Mouse (Mus musculus): ENCODE results near the gene Lonp1. TPM values are rescaled to one million over a fixed set of nuclear protein-coding genes. Genes with fewer than 3 reads are reported as not detected.

Lonp1 gene
- polyA plus RNA-seq, 2 experiments: 28.8 to 46.3 TPM

DNA sequence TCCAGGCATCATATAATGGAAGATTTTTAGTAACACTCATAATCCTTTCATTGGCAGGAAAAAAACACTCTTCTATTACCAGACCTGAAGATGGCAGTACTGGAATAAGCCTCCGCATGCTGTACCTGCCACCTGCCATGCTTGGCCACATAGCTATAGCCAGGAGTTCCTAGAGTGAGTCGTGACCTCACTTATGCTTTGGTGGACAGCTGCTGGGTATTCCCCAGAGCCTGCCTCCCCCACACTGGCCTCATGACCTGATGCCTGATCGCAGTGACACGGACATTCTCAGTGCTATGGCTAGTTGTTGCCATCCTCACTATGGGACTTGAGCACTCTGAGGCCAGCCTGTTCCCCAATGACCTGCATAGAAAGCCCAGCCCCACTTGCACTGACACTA, 56.4 kb downstream of the Lonp1 start:
- Histone ChIP-seq H3K4me1 (replicated peaks; ENCODE audit: control insufficient read depth in 2 of 2, insufficient read depth in 2 of 2, low read length in 1 of 2) (peaks cover 0 to 4% of the 10 kb centered on the region in 2 experiments; a peak in 1 of 4 replicates), H3K9me3 (ENCODE audit: control insufficient read depth, low read length) (no peaks in the 10 kb centered on the region), H3K4me2 (ENCODE audit: low read depth) (no peak overlapping the region), H3K36me3 (replicated peaks; ENCODE audit: control insufficient read depth, insufficient read depth, low read depth) (peaks cover 92% of the 10 kb centered on the region), H3K9ac (replicated peaks) (no peak overlapping the region), H3K27ac (no peak overlapping the region), H3K4me3 (ENCODE audit: insufficient read depth in 1 of 2, low read depth in 2 of 2, low read length in 2 of 2) (no peak overlapping the region), H3K27me3 (ENCODE audit: control insufficient read depth, insufficient read depth, low read length) (no peaks in the 10 kb centered on the region)
- DNase-seq (ENCODE audit: low read depth in 3 of 3, low spot score in 3 of 3) (no peak), ATAC-seq (ENCODE audit: insufficient read depth) (no peak)
- WGBS (ENCODE audit: insufficient replicate concordance): 84% methylated on average over 4 of the region's 4 CpGs
- TF ChIP-seq CTCF (IDR thresholded peaks at IDR 0.05; ENCODE audit: low read depth): no peak
- TF ChIP-seq EP300 (IDR thresholded peaks at IDR 0.05; ENCODE audit: low read depth): no peak

- Histone ChIP-seq H3K9me3 (ENCODE audit: control insufficient read depth, low read length) (no peaks in the 10 kb centered on the region), H3K9ac (replicated peaks) (no peak overlapping the region), H3K27ac (no peak overlapping the region), H3K4me2 (ENCODE audit: low read depth) (no peak overlapping the region), H3K36me3 (replicated peaks; ENCODE audit: control insufficient read depth, insufficient read depth, low read depth) (peaks cover 99% of the 10 kb centered on the region), H3K4me1 (replicated peaks; ENCODE audit: control insufficient read depth in 2 of 2, insufficient read depth in 2 of 2, low read length in 1 of 2) (no peaks in the 10 kb centered on the region), H3K4me3 (ENCODE audit: insufficient read depth in 1 of 2, low read depth in 2 of 2, low read length in 2 of 2) (no peak overlapping the region), H3K27me3 (ENCODE audit: control insufficient read depth, insufficient read depth, low read length) (no peaks in the 10 kb centered on the region)
- ATAC-seq (ENCODE audit: insufficient read depth): no peak
- TF ChIP-seq CTCF (IDR thresholded peaks at IDR 0.05; ENCODE audit: low read depth) (no peak), EP300 (IDR thresholded peaks at IDR 0.05; ENCODE audit: low read depth) (no peak)
- no peak for DNase-seq (ENCODE audit: low read depth in 3 of 3, low spot score in 3 of 3)
- 82% methylated on average over 4 of the region's 4 CpGs for WGBS (ENCODE audit: insufficient replicate concordance)
Observed at GRCm38 (mm10) chr17:56567370-56567769, 59.3 kb downstream of the Lonp1 start.

- DNase-seq (ENCODE audit: low read depth in 3 of 3, low spot score in 3 of 3) (no peak), ATAC-seq (ENCODE audit: insufficient read depth) (no peak)
- H3K36me3 ChIP-seq (replicated peaks; ENCODE audit: control insufficient read depth, insufficient read depth, low read depth): peaks cover 99% of the 10 kb centered on the region
- no peak overlapping the region for H3K27ac ChIP-seq
- no peaks in the 10 kb centered on the region for H3K4me1 ChIP-seq (replicated peaks; ENCODE audit: control insufficient read depth in 2 of 2, insufficient read depth in 2 of 2, low read length in 1 of 2)
- WGBS (ENCODE audit: insufficient replicate concordance): 89% methylated on average over 5 of the region's 5 CpGs
- H3K9ac ChIP-seq (replicated peaks): no peak overlapping the region
- no peak for TF ChIP-seq EP300 (IDR thresholded peaks at IDR 0.05; ENCODE audit: low read depth)
- no peak for TF ChIP-seq CTCF (IDR thresholded peaks at IDR 0.05; ENCODE audit: low read depth)
- no peak overlapping the region for H3K4me2 ChIP-seq (ENCODE audit: low read depth)
- H3K9me3 ChIP-seq (ENCODE audit: control insufficient read depth, low read length): no peaks in the 10 kb centered on the region
- H3K4me3 ChIP-seq (ENCODE audit: insufficient read depth in 1 of 2, low read depth in 2 of 2, low read length in 2 of 2): no peak overlapping the region
- no peaks in the 10 kb centered on the region for H3K27me3 ChIP-seq (ENCODE audit: control insufficient read depth, insufficient read depth, low read length)
Observed at GRCm38 (mm10) chr17:56566918-56567317, 59.8 kb downstream of the Lonp1 start.

- Histone ChIP-seq H3K9ac (replicated peaks) (no peak overlapping the region), H3K36me3 (replicated peaks; ENCODE audit: control insufficient read depth, insufficient read depth, low read depth) (peaks cover 99% of the 10 kb centered on the region), H3K4me1 (replicated peaks; ENCODE audit: control insufficient read depth in 2 of 2, insufficient read depth in 2 of 2, low read length in 1 of 2) (no peaks in the 10 kb centered on the region), H3K9me3 (ENCODE audit: control insufficient read depth, low read length) (no peaks in the 10 kb centered on the region), H3K27ac (no peak overlapping the region), H3K4me3 (ENCODE audit: insufficient read depth in 1 of 2, low read depth in 2 of 2, low read length in 2 of 2) (no peak overlapping the region), H3K27me3 (ENCODE audit: control insufficient read depth, insufficient read depth, low read length) (no peaks in the 10 kb centered on the region), H3K4me2 (ENCODE audit: low read depth) (no peak overlapping the region)
- TF ChIP-seq CTCF (IDR thresholded peaks at IDR 0.05; ENCODE audit: low read depth): no peak
- TF ChIP-seq EP300 (IDR thresholded peaks at IDR 0.05; ENCODE audit: low read depth): no peak
- 95% methylated on average over 29 of the region's 29 CpGs for WGBS (ENCODE audit: insufficient replicate concordance)
- ATAC-seq (ENCODE audit: insufficient read depth) (no peak), DNase-seq (ENCODE audit: low read depth in 3 of 3, low spot score in 3 of 3) (no peak)
Observed at GRCm38 (mm10) chr17:56566293-56566692, 60.4 kb downstream of the Lonp1 start.

Other genes with a start within 250 kb of the Lonp1 start
- gene Ptprs, start 150.4 kb downstream of the Lonp1 start, polyA plus RNA-seq (2012; rRNA removed): 17.7 and 18.8 TPM in 2 replicates
- 3.8 and 4.6 TPM in 2 replicates for gene Ptprs, start 150.4 kb downstream of the Lonp1 start, polyA plus RNA-seq (2014; fragmentation: Nextera tagmentation; extraction: Ambion mirVana)
- gene Znrf4, start 114.5 kb downstream of the Lonp1 start, polyA plus RNA-seq (2012; rRNA removed): not detected in 2 replicates
- gene Znrf4, start 114.5 kb downstream of the Lonp1 start, polyA plus RNA-seq (2014; fragmentation: Nextera tagmentation; extraction: Ambion mirVana): not detected in 2 replicates
- 0.17 and 0.22 TPM in 2 replicates for gene Gm20219, start 72.5 kb downstream of the Lonp1 start, polyA plus RNA-seq (2012; rRNA removed)
- gene Gm20219, start 72.5 kb downstream of the Lonp1 start, polyA plus RNA-seq (2014; fragmentation: Nextera tagmentation; extraction: Ambion mirVana): 0.14 TPM in 1 of 2 replicates, not detected in the other
- gene Safb2, start 42.3 kb downstream of the Lonp1 start, polyA plus RNA-seq (2012; rRNA removed): 21.4 and 40.2 TPM in 2 replicates
- gene Safb2, start 42.3 kb downstream of the Lonp1 start, polyA plus RNA-seq (2014; fragmentation: Nextera tagmentation; extraction: Ambion mirVana): 16.8 and 20.0 TPM in 2 replicates
- 26.5 and 47.3 TPM in 2 replicates for gene Safb, start 42.1 kb downstream of the Lonp1 start, polyA plus RNA-seq (2012; rRNA removed)
- gene Safb, start 42.1 kb downstream of the Lonp1 start, polyA plus RNA-seq (2014; fragmentation: Nextera tagmentation; extraction: Ambion mirVana): 22.1 and 27.1 TPM in 2 replicates
- gene 2410015M20Rik, start 17.1 kb downstream of the Lonp1 start, polyA plus RNA-seq (2012; rRNA removed): 53.4 and 84.4 TPM in 2 replicates
- 183 and 186 TPM in 2 replicates for gene 2410015M20Rik, start 17.1 kb downstream of the Lonp1 start, polyA plus RNA-seq (2014; fragmentation: Nextera tagmentation; extraction: Ambion mirVana)
- gene Rpl36, start 13.5 kb downstream of the Lonp1 start, polyA plus RNA-seq (2012; rRNA removed): 1,839 and 1,886 TPM in 2 replicates
- gene Rpl36, start 13.5 kb downstream of the Lonp1 start, polyA plus RNA-seq (2014; fragmentation: Nextera tagmentation; extraction: Ambion mirVana): 1,322 and 1,328 TPM in 2 replicates
- 0.33 and 0.45 TPM in 2 replicates for gene Catsperd, start 1.3 kb upstream of the Lonp1 start, polyA plus RNA-seq (2012; rRNA removed)
- gene Catsperd, start 1.3 kb upstream of the Lonp1 start, polyA plus RNA-seq (2014; fragmentation: Nextera tagmentation; extraction: Ambion mirVana): 0.39 and 0.54 TPM in 2 replicates
- gene Ranbp3, start 46.4 kb upstream of the Lonp1 start, polyA plus RNA-seq (2012; rRNA removed): 40.9 and 42.9 TPM in 2 replicates
- 34.2 and 37.2 TPM in 2 replicates for gene Ranbp3, start 46.4 kb upstream of the Lonp1 start, polyA plus RNA-seq (2014; fragmentation: Nextera tagmentation; extraction: Ambion mirVana)
- 119 and 215 TPM in 2 replicates for gene Ndufa11, start 90.9 kb upstream of the Lonp1 start, polyA plus RNA-seq (2012; rRNA removed)
- 276 and 284 TPM in 2 replicates for gene Ndufa11, start 90.9 kb upstream of the Lonp1 start, polyA plus RNA-seq (2014; fragmentation: Nextera tagmentation; extraction: Ambion mirVana)
- gene Vmac, start 91.1 kb upstream of the Lonp1 start, polyA plus RNA-seq (2012; rRNA removed): 2.8 and 3.3 TPM in 2 replicates
- gene Vmac, start 91.1 kb upstream of the Lonp1 start, polyA plus RNA-seq (2014; fragmentation: Nextera tagmentation; extraction: Ambion mirVana): 3.1 and 3.2 TPM in 2 replicates
- gene Nrtn, start 130.6 kb upstream of the Lonp1 start, polyA plus RNA-seq (2012; rRNA removed): 1.0 and 1.6 TPM in 2 replicates
- gene Nrtn, start 130.6 kb upstream of the Lonp1 start, polyA plus RNA-seq (2014; fragmentation: Nextera tagmentation; extraction: Ambion mirVana): 1.7 and 1.9 TPM in 2 replicates
- 18.1 and 19.3 TPM in 2 replicates for gene Dus3l, start 137.9 kb upstream of the Lonp1 start, polyA plus RNA-seq (2012; rRNA removed)
- gene Dus3l, start 137.9 kb upstream of the Lonp1 start, polyA plus RNA-seq (2014; fragmentation: Nextera tagmentation; extraction: Ambion mirVana): 9.5 and 10.8 TPM in 2 replicates
- 1.2 and 1.3 TPM in 2 replicates for gene Prr22, start 143.4 kb upstream of the Lonp1 start, polyA plus RNA-seq (2012; rRNA removed)
- gene Prr22, start 143.4 kb upstream of the Lonp1 start, polyA plus RNA-seq (2014; fragmentation: Nextera tagmentation; extraction: Ambion mirVana): 0.40 and 0.52 TPM in 2 replicates
- gene Rfx2, start 204.1 kb upstream of the Lonp1 start, polyA plus RNA-seq (2012; rRNA removed): 10.7 and 12.6 TPM in 2 replicates
- gene Rfx2, start 204.1 kb upstream of the Lonp1 start, polyA plus RNA-seq (2014; fragmentation: Nextera tagmentation; extraction: Ambion mirVana): 6.8 and 8.5 TPM in 2 replicates
- not detected in 2 replicates for gene Acsbg2, start 247.6 kb upstream of the Lonp1 start, polyA plus RNA-seq (2012; rRNA removed)
- gene Acsbg2, start 247.6 kb upstream of the Lonp1 start, polyA plus RNA-seq (2014; fragmentation: Nextera tagmentation; extraction: Ambion mirVana): not detected in 2 replicates
- 0.02 TPM in 1 of 2 replicates, not detected in the other for gene 1700061G19Rik, start 248.6 kb upstream of the Lonp1 start, polyA plus RNA-seq (2012; rRNA removed)
- 0.05 TPM in 1 of 2 replicates, not detected in the other for gene 1700061G19Rik, start 248.6 kb upstream of the Lonp1 start, polyA plus RNA-seq (2014; fragmentation: Nextera tagmentation; extraction: Ambion mirVana)

All from liver, embryonic 14.5 days (tissue).